Mouse (Mus musculus) hindlimb bud, embryonic 11.5 days (tissue): Measurements from ENCODE around the gene H2al1d.
"Not testable (repeated sequence)": the region's sequence is repeated elsewhere in the genome, so short reads cannot be mapped to it uniquely, and the experiment has no call there.

Experiments used
- DNase-seq: peaks from one replicate; pipeline ENCODE4 v3.0.0-alpha.2; 2012; ENCODE audit warnings: low read depth, low spot score; ENCODE audit errors: extremely low spot score

H2al1d gene

DNA sequence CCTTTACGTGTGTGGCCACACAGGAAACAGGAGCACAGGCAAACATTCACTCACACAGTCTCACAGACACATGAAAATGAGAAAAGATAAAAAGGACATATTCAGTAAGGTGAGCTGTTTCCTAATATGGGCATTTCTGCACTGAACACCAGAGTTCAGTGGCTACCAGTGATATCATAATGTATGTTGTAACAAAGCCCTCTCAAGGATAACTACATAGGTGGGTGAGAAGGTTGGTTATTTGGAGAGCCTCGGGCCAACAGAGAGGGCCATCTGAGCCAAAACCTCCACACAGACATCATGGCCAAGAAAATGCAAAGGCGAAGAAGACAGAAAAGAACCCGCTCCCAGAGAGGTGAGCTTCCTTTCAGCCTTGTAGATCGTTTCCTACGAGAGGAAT lies at the start of gene H2al1d:
H2al1d (plus strand) TSS at position 301 of the 400 bp plus-strand sequence.
- not testable (repeated sequence) for DNase-seq

GRCm38 (mm10) chrX:11264918-11265317 lies 43.7 kb upstream of the H2al1d start:
- no peak for DNase-seq

DNA sequence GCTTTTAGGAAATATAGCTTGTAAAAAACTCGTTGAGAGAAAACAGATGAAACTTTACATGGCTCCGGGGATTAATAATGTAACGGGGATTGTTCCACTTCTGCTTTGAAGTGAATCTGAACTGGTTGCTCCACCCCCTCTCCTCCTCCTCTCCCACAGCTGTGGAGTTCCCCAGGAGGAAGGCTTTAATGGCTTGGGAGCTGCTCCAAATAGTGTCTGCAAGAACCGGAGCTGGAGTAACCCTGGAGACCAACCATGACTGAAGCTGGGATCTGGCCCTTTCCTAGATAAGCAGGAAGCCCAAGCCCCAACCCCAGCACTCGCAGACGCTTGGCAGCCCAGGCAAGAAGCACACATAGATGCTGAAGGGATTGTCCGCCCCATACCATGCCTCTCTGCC lies 40.8 kb upstream of the H2al1d start:
- no peak for DNase-seq

- DNase-seq, result no peak
These were observed 39.5 kb upstream of the H2al1d start for GRCm38 (mm10) chrX:11269074-11269473.

- no peak for DNase-seq
These were observed 35.4 kb upstream of the H2al1d start for GRCm38 (mm10) chrX:11273190-11273589.

DNA sequence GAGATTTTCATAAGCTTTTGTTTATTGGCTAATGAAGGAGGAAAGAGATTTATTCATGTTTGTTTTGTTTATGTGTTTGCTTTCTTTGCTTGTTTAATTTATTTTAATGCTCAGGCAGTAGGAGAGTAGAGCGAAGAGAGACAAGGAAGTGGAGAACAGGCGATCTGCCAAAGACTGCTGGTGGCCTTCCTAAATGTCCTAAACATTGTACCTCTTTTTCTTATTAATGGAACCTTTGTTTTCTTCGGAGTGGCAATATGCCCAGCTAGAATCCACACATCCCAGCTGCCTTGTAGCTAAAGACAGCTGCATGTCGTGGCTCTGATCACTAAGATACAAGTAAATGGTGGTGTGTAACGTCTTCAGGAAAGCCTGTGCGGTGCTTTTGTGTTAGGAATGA lies 31.5 kb upstream of the H2al1d start:
- no peak for DNase-seq

GRCm38 (mm10) chrX:11280741-11281140 lies 27.9 kb upstream of the H2al1d start:
- no peak for DNase-seq

DNA sequence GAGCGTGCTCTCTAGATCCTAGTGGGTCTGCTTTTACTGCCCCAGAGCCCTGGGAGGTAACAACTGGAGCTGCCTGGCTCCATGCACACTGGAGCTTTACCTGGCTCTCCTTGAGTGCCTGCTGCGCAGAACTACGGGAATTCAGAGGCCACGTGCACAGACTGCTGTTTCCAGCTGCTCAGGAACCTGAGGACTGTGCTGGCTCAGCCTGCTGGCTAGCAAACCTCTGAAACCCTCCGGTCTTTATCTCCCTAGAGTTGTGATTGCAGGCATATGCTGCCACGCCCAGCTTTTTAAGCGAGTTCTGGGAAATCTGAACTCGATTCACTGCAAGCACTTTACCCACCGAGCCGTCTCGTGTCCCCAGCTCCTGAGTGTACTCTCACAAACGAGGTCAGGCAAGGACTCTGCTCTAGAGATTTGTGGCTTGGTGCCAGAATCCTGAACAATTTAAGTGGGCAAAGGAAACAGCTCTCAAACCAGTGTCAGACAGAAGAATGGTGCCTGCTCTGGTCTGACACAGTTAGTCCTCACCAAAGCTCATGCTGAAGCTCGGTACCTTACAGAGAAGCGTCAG lies 20.2 kb upstream of the H2al1d start:
- DNase-seq, result no peak

- DNase-seq, result no peak
These were observed 19.4 kb upstream of the H2al1d start for GRCm38 (mm10) chrX:11289244-11289643.

DNA sequence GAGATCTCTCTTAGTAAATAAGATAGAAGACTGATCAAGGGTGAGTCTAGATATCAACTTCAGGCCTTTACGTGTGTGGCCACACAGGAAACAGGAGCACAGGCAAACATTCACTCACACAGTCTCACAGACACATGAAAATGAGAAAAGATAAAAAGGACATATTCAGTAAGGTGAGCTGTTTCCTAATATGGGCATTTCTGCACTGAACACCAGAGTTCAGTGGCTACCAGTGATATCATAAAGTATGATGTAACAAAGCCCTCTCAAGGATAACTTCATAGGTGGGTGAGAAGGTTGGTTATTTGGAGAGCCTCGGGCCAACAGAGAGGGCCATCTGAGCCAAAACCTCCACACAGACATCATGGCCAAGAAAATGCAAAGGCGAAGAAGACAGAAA lies 9.7 kb upstream of the H2al1d start, which contains the start of gene H2al1a:
H2al1a (plus strand) TSS at position 301 of the 400 bp plus-strand sequence.
- DNase-seq, result not testable (repeated sequence)

DNA sequence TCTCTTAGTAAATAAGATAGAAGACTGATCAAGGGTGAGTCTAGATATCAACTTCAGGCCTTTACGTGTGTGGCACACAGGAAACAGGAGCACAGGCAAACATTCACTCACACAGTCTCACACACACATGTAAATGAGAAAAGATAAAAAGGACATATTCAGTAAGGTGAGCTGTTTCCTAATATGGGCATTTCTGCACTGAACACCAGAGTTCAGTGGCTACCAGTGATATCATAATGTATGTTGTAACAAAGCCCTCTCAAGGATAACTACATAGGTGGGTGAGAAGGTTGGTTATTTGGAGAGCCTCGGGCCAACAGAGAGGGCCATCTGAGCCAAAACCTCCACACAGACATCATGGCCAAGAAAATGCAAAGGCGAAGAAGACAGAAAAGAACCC lies 6.5 kb upstream of the H2al1d start, which contains the start of gene H2al1b:
H2al1b (plus strand) TSS at position 301 of the 400 bp plus-strand sequence.
- not testable (repeated sequence) for DNase-seq

DNA sequence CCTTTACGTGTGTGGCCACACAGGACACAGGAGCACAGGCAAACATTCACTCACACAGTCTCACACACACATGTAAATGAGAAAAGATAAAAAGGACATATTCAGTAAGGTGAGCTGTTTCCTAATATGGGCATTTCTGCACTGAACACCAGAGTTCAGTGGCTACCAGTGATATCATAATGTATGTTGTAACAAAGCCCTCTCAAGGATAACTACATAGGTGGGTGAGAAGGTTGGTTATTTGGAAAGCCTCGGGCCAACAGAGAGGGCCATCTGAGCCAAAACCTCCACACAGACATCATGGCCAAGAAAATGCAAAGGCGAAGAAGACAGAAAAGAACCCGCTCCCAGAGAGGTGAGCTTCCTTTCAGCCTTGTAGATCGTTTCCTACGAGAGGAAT lies 3.3 kb upstream of the H2al1d start, which contains the start of gene H2al1c:
H2al1c (plus strand) TSS at position 301 of the 400 bp plus-strand sequence.
- DNase-seq, result not testable (repeated sequence)

DNA sequence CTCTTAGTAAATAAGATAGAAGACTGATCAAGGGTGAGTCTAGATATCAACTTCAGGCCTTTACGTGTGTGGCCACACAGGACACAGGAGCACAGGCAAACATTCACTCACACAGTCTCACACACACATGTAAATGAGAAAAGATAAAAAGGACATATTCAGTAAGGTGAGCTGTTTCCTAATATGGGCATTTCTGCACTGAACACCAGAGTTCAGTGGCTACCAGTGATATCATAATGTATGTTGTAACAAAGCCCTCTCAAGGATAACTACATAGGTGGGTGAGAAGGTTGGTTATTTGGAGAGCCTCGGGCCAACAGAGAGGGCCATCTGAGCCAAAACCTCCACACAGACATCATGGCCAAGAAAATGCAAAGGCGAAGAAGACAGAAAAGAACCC lies 3.0 kb downstream of the H2al1d start, which contains the start of gene H2al1e:
H2al1e (plus strand) TSS at position 301 of the 400 bp plus-strand sequence.
- not testable (repeated sequence) for DNase-seq

- DNase-seq, result not testable (repeated sequence)
These were observed 6.2 kb downstream of the H2al1d start, which contains the start of gene H2al1f for GRCm38 (mm10) chrX:11314858-11315257. Gene H2al1f (plus strand): TSS chrX:11315158.

GRCm38 (mm10) chrX:11317956-11318355 lies 9.3 kb downstream of the H2al1d start, which contains the start of gene H2al1g:
Gene H2al1g (plus strand): TSS chrX:11318256.
- DNase-seq, result not testable (repeated sequence)

DNA sequence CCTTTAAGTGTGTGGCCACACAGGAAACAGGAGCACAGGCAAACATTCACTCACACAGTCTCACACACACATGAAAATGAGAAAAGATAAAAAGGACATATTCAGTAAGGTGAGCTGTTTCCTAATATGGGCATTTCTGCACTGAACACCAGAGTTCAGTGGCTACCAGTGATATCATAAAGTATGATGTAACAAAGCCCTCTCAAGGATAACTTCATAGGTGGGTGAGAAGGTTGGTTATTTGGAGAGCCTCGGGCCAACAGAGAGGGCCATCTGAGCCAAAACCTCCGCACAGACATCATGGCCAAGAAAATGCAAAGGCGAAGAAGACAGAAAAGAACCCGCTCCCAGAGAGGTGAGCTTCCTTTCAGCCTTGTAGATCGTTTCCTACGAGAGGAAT lies 12.6 kb downstream of the H2al1d start, which contains the start of gene H2al1h:
H2al1h (plus strand) TSS at position 301 of the 400 bp plus-strand sequence.
- not testable (repeated sequence) for DNase-seq

GRCm38 (mm10) chrX:11324359-11324758 lies 15.7 kb downstream of the H2al1d start, which contains the start of gene H2al1i:
Gene H2al1i (plus strand): TSS chrX:11324659.
- DNase-seq, result not testable (repeated sequence)

GRCm38 (mm10) chrX:11327522-11327921 lies 18.9 kb downstream of the H2al1d start, which contains the start of gene H2al1j:
Gene H2al1j (plus strand): TSS chrX:11327822.
- DNase-seq, result not testable (repeated sequence)

DNA sequence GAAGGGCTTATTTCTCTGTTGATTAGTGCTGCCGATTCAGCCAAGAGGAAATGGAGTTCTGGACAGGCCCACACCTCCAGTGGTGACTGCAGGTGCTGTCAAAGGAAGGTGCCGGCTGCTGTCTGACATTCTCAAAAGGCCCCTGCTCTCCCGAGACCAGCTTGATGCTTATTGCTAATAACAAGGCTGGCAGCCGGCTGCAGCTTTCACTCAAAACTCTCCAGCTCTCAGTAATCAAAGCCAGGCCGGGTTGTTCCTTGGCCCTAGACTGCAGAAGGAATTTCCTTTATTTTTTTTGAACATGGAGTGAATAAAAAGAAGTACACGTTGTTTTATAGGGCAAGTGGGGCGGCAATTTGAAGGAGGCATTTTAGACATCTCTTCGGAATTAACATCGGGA lies 37.1 kb downstream of the H2al1d start:
- DNase-seq, result no peak

DNA sequence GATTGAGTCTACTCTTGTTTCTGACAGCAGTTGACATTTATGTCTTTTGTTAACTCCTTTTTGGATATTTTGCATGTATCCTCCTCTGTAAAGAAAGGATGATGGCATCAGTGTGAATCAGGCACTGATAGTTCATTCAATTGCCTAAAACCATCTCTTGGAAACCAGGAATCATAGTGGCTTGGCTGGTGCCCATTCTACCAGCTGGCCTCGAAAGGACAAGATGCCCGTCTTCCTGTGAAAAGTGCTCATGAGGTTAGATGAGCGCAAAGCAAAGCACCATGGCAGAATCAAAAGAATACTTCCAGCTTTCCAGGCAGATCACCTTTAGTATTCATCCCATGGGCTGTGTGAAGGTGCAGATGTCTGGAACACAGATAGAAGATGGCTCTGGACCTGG lies 38.1 kb downstream of the H2al1d start:
- no peak for DNase-seq
